Mouse (Mus musculus) heart, adult 11 months (tissue): ENCODE data around the gene Prpf38b.
"Not testable (repeated sequence)": the region's sequence is repeated elsewhere in the genome, so short reads cannot be mapped to it uniquely, and the experiment has no call there.

Experiments
- DNase-seq: peaks from one replicate; pipeline ENCODE4 v3.0.0; 2022

The Prpf38b gene

GRCm38 (mm10) chr3:108900147-108900546 lies 11.4 kb downstream of the Prpf38b start:
- DNase-seq, result peak; percentile 95

- DNase-seq, result peak; percentile 68
These were observed 12.9 kb downstream of the Prpf38b start for GRCm38 (mm10) chr3:108898640-108899039.

GRCm38 (mm10) chr3:108892914-108893313 lies 18.6 kb downstream of the Prpf38b start:
- peak; percentile 29 for DNase-seq

GRCm38 (mm10) chr3:108892080-108892479 lies 19.4 kb downstream of the Prpf38b start:
- peak; percentile 33 for DNase-seq

GRCm38 (mm10) chr3:108889908-108890307 lies 21.6 kb downstream of the Prpf38b start, which contains the start of gene Fndc7:
TSS of gene Fndc7 (minus strand) at chr3:108890008.
- peak; percentile 70 for DNase-seq

GRCm38 (mm10) chr3:108887618-108887975 lies 23.9 kb downstream of the Prpf38b start:
- DNase-seq, result peak; percentile 56

- peak; percentile 52 for DNase-seq
These were observed 24.5 kb downstream of the Prpf38b start for GRCm38 (mm10) chr3:108886934-108887617.

- DNase-seq, result peak; percentile 97
These were observed 25.6 kb downstream of the Prpf38b start for GRCm38 (mm10) chr3:108885686-108886530.

GRCm38 (mm10) chr3:108884706-108885289 lies 26.7 kb downstream of the Prpf38b start:
- DNase-seq, result peak; percentile 89

GRCm38 (mm10) chr3:108883067-108883466 lies 28.5 kb downstream of the Prpf38b start:
- DNase-seq, result peak; percentile 84

- DNase-seq, result not testable (repeated sequence)
These were observed 29.7 kb downstream of the Prpf38b start for GRCm38 (mm10) chr3:108881873-108882272.

GRCm38 (mm10) chr3:108880544-108881507 lies 30.7 kb downstream of the Prpf38b start:
- DNase-seq, result peak; percentile 80

GRCm38 (mm10) chr3:108879836-108880435 lies 31.6 kb downstream of the Prpf38b start:
- DNase-seq, result peak; percentile 87

GRCm38 (mm10) chr3:108879129-108879528 lies 32.4 kb downstream of the Prpf38b start:
- DNase-seq, result peak; percentile 78

GRCm38 (mm10) chr3:108870631-108871030 lies 40.9 kb downstream of the Prpf38b start:
- DNase-seq, result no peak

GRCm38 (mm10) chr3:108867449-108867848 lies 44.1 kb downstream of the Prpf38b start:
- no peak for DNase-seq

GRCm38 (mm10) chr3:108865676-108866075 lies 45.9 kb downstream of the Prpf38b start:
- DNase-seq, result peak; percentile 94

- peak; percentile 97 for DNase-seq
These were observed 46.4 kb downstream of the Prpf38b start for GRCm38 (mm10) chr3:108865129-108865528.

GRCm38 (mm10) chr3:108863091-108863490 lies 48.4 kb downstream of the Prpf38b start:
- no peak for DNase-seq

- not testable (repeated sequence) for DNase-seq
These were observed 49.2 kb downstream of the Prpf38b start for GRCm38 (mm10) chr3:108862282-108862681.

- peak; percentile 34 for DNase-seq
These were observed 50.7 kb downstream of the Prpf38b start for GRCm38 (mm10) chr3:108860786-108861185.
